Mouse (Mus musculus) MEL (cell line): ENCODE results near the gene Arhgap9. TPM values are rescaled to one million over a fixed set of nuclear protein-coding genes. Genes with fewer than 3 reads are reported as not detected.

Experiments
- DNase-seq: peaks from one replicate; pipeline ENCODE4 v3.0.0; 2011; ENCODE audit warnings: low read depth, low spot score
- H3K27ac ChIP-seq: 2 replicates; pipeline ENCODE4 v1.5.1; 2012; ENCODE audit warnings: low read depth, mild to moderate bottlenecking, control low read depth, low read length, moderate library complexity; ENCODE audit not compliant: control insufficient read depth
- H3K27me3 ChIP-seq, 2 experiments: fragments of 150-350 bp in 1 of 2; sonication (generic) in 1 of 2; 2 replicates each; pipeline ENCODE4 v1.6.1; 2012; ENCODE audit warnings: low read length in 2 of 2, mild to moderate bottlenecking in 2 of 2, improper control_type of control experiment in 1 of 2, moderate library complexity in 1 of 2; ENCODE audit not compliant: insufficient read depth in 2 of 2, control insufficient read depth in 1 of 2
- H3K36me3 ChIP-seq, 2 experiments: 2 replicates each; pipeline ENCODE4 v1.6.1; 2012 to 2014; ENCODE audit warnings: low read length in 2 of 2, improper control_type of control experiment in 1 of 2, inconsistent platforms in 1 of 2, mild to moderate bottlenecking in 1 of 2; ENCODE audit not compliant: insufficient read depth in 2 of 2, control insufficient read depth in 1 of 2
- H3K4me1 ChIP-seq, 2 experiments: fragments of 150-350 bp in 1 of 2; sonication (generic) in 1 of 2; 2 replicates each; pipeline ENCODE4 v1.6.1; 2012; ENCODE audit warnings: low read length in 2 of 2, improper control_type of control experiment in 1 of 2, mild to moderate bottlenecking in 1 of 2; ENCODE audit not compliant: insufficient read depth in 2 of 2, control insufficient read depth in 1 of 2
- H3K4me3 ChIP-seq, 2 experiments: fragments of 150-350 bp in 1 of 2; sonication (generic) in 1 of 2; 2 replicates each; pipeline ENCODE4 v1.5.1; 2012; ENCODE audit warnings: low read depth in 2 of 2, low read length in 2 of 2, mild to moderate bottlenecking in 2 of 2, moderate library complexity in 2 of 2, control low read depth in 1 of 2, improper control_type of control experiment in 1 of 2; ENCODE audit not compliant: control insufficient read depth in 1 of 2, insufficient read depth in 1 of 2
- H3K79me2 ChIP-seq: 2 replicates; pipeline ENCODE4 v1.6.1; 2012; ENCODE audit warnings: mild to moderate bottlenecking, low read length, moderate library complexity; ENCODE audit not compliant: control insufficient read depth, poor library complexity, insufficient read depth
- H3K9ac ChIP-seq: 2 replicates; pipeline ENCODE4 v1.6.1; 2012; ENCODE audit warnings: low read depth, mild to moderate bottlenecking, control low read depth, low read length, moderate library complexity; ENCODE audit not compliant: control insufficient read depth, poor library complexity, severe bottlenecking
- H3K9me3 ChIP-seq: fragments of 150-350 bp; sonication (generic); replicated peaks from 2 replicates; pipeline ENCODE4 v1.6.1; 2012; ENCODE audit warnings: mild to moderate bottlenecking, low read length, improper control_type of control experiment, moderate library complexity; ENCODE audit not compliant: insufficient read depth
- CHD1 ChIP-seq: IDR thresholded peaks from 2 replicates; pipeline ENCODE4 v1.6.1; 2012; ENCODE audit warnings: low read depth, mild to moderate bottlenecking, inconsistent platforms, low read length, improper control_type of control experiment
- CHD2 ChIP-seq: IDR thresholded peaks from 2 replicates; pipeline ENCODE4 v1.6.1; 2011; ENCODE audit warnings: low read length, improper control_type of control experiment
- CTCF ChIP-seq, 3 experiments: IDR thresholded peaks in 2 of 3; conservative IDR thresholded peaks in 1 of 3; 2 replicates each; pipeline ENCODE4 v1.5.1; 2011 to 2012; ENCODE audit warnings: low read length in 3 of 3, low read depth in 2 of 3, mild to moderate bottlenecking in 2 of 3, improper control_type of control experiment in 1 of 3, inconsistent platforms in 1 of 3, mixed read lengths in 1 of 3, moderate library complexity in 1 of 3; ENCODE audit not compliant: control insufficient read depth in 1 of 3, insufficient read depth in 1 of 3, poor library complexity in 1 of 3, severe bottlenecking in 1 of 3
- E2F4 ChIP-seq: IDR thresholded peaks from 2 replicates; pipeline ENCODE4 v1.6.1; 2011; ENCODE audit warnings: low read depth, low read length, improper control_type of control experiment, borderline replicate concordance
- ELF1 ChIP-seq: IDR thresholded peaks from 2 replicates; pipeline ENCODE4 v1.6.1; 2014; ENCODE audit warnings: low read depth, mild to moderate bottlenecking, inconsistent platforms, low read length, improper control_type of control experiment, moderate library complexity
- EP300 ChIP-seq, 2 experiments: IDR thresholded peaks; 2 replicates each; pipeline ENCODE4 v1.6.1; 2011; ENCODE audit warnings: improper control_type of control experiment in 2 of 2, low read length in 2 of 2, low read depth in 1 of 2, mild to moderate bottlenecking in 1 of 2
- ETS1 ChIP-seq: IDR thresholded peaks from 2 replicates; pipeline ENCODE4 v1.6.1; 2012; ENCODE audit warnings: low read depth, mild to moderate bottlenecking, inconsistent platforms, low read length, improper control_type of control experiment, moderate library complexity
- GABPA ChIP-seq: IDR thresholded peaks from 2 replicates; pipeline ENCODE4 v1.6.1; 2012; ENCODE audit warnings: low read depth, mild to moderate bottlenecking, inconsistent platforms, low read length, improper control_type of control experiment, moderate library complexity
- GATA1 ChIP-seq: IDR thresholded peaks from 2 replicates; pipeline ENCODE4 v1.6.1; 2011; ENCODE audit warnings: low read depth, low read length, improper control_type of control experiment
- HCFC1 ChIP-seq: IDR thresholded peaks from 2 replicates; pipeline ENCODE4 v1.6.1; 2012; ENCODE audit warnings: low read depth, mild to moderate bottlenecking, inconsistent platforms, low read length, improper control_type of control experiment, moderate library complexity
- JUND ChIP-seq: IDR thresholded peaks from 2 replicates; pipeline ENCODE4 v1.6.1; 2011; ENCODE audit warnings: low read depth, mild to moderate bottlenecking, improper control_type of control experiment, low read length
- KAT2A ChIP-seq: conservative IDR thresholded peaks from 2 replicates; pipeline ENCODE4 v1.6.1; 2012; ENCODE audit warnings: low read depth, low read length, improper control_type of control experiment, inconsistent platforms
- MAFK ChIP-seq: IDR thresholded peaks from 2 replicates; pipeline ENCODE4 v1.6.1; 2011; ENCODE audit warnings: low read depth, mild to moderate bottlenecking, low read length, improper control_type of control experiment, borderline replicate concordance
- MAX ChIP-seq: IDR thresholded peaks from 2 replicates; pipeline ENCODE4 v1.6.1; 2011; ENCODE audit warnings: low read length, improper control_type of control experiment
- MAZ ChIP-seq: IDR thresholded peaks from 2 replicates; pipeline ENCODE4 v1.6.1; 2012; ENCODE audit warnings: low read depth, mild to moderate bottlenecking, inconsistent platforms, low read length, improper control_type of control experiment
- MEF2A ChIP-seq: IDR thresholded peaks from 2 replicates; pipeline ENCODE4 v1.6.1; 2014; ENCODE audit warnings: low read depth, mild to moderate bottlenecking, inconsistent platforms, low read length, improper control_type of control experiment; ENCODE audit not compliant: poor library complexity, insufficient replicate concordance, severe bottlenecking; ENCODE audit errors: extremely low read depth
- MXI1 ChIP-seq: IDR thresholded peaks from 2 replicates; pipeline ENCODE4 v1.6.1; 2011; ENCODE audit warnings: mild to moderate bottlenecking, low read depth, low read length, improper control_type of control experiment
- MYB ChIP-seq: IDR thresholded peaks from 2 replicates; pipeline ENCODE4 v1.6.1; 2011; ENCODE audit warnings: mild to moderate bottlenecking, low read depth, low read length, improper control_type of control experiment
- MYC ChIP-seq: IDR thresholded peaks from 2 replicates; pipeline ENCODE4 v1.6.1; 2011; ENCODE audit warnings: low read depth, mild to moderate bottlenecking, low read length, improper control_type of control experiment, moderate library complexity
- NELFE ChIP-seq: IDR thresholded peaks from 2 replicates; pipeline ENCODE4 v1.6.1; 2011; ENCODE audit warnings: low read depth, low read length, improper control_type of control experiment
- NRF1 ChIP-seq: IDR thresholded peaks from 2 replicates; pipeline ENCODE4 v1.6.1; 2014; ENCODE audit warnings: low read depth, mild to moderate bottlenecking, inconsistent platforms, low read length, improper control_type of control experiment, moderate library complexity; ENCODE audit not compliant: poor library complexity, insufficient read depth, severe bottlenecking
- POLR2A ChIP-seq, 2 experiments: IDR thresholded peaks; 2 replicates each; pipeline ENCODE4 v1.6.1; 2011 to 2012; ENCODE audit warnings: low read length in 2 of 2, mild to moderate bottlenecking in 2 of 2, control low read depth in 1 of 2, improper control_type of control experiment in 1 of 2, low read depth in 1 of 2, moderate library complexity in 1 of 2; ENCODE audit not compliant: control insufficient read depth in 1 of 2, insufficient read depth in 1 of 2, poor library complexity in 1 of 2
- POLR2AphosphoS2 ChIP-seq: IDR thresholded peaks from 2 replicates; pipeline ENCODE4 v1.6.1; 2011; ENCODE audit warnings: low read length, improper control_type of control experiment
- POLR2AphosphoS5 ChIP-seq: IDR thresholded peaks from 2 replicates; pipeline ENCODE4 v1.6.1; 2012; ENCODE audit warnings: low read depth, borderline replicate concordance, mild to moderate bottlenecking, inconsistent platforms, low read length, moderate library complexity, mixed read lengths
- RAD21 ChIP-seq: IDR thresholded peaks from 2 replicates; pipeline ENCODE4 v1.6.1; 2011; ENCODE audit warnings: mild to moderate bottlenecking, low read depth, low read length, improper control_type of control experiment
- RCOR1 ChIP-seq: IDR thresholded peaks from 2 replicates; pipeline ENCODE4 v1.6.1; 2012; ENCODE audit warnings: low read depth, mild to moderate bottlenecking, inconsistent platforms, low read length, improper control_type of control experiment
- SIN3A ChIP-seq: IDR thresholded peaks from 2 replicates; pipeline ENCODE4 v1.6.1; 2012; ENCODE audit warnings: low read length, improper control_type of control experiment, inconsistent platforms
- SMC3 ChIP-seq: IDR thresholded peaks from 2 replicates; pipeline ENCODE4 v1.6.1; 2011; ENCODE audit warnings: low read depth, low read length, improper control_type of control experiment
- TAL1 ChIP-seq: IDR thresholded peaks from 2 replicates; pipeline ENCODE4 v1.6.1; 2012; ENCODE audit warnings: mild to moderate bottlenecking, inconsistent platforms, low read length, moderate library complexity, mixed read lengths
- TBP ChIP-seq: IDR thresholded peaks from 2 replicates; pipeline ENCODE4 v1.8.0; 2011; ENCODE audit warnings: low read depth, low read length, improper control_type of control experiment
- TCF12 ChIP-seq: IDR thresholded peaks from 2 replicates; pipeline ENCODE4 v1.6.1; 2014; ENCODE audit warnings: low read depth, mild to moderate bottlenecking, inconsistent platforms, low read length, improper control_type of control experiment, moderate library complexity
- UBTF ChIP-seq: IDR thresholded peaks from 2 replicates; pipeline ENCODE4 v1.6.1; 2012; ENCODE audit warnings: low read depth, mild to moderate bottlenecking, inconsistent platforms, low read length, improper control_type of control experiment, moderate library complexity, borderline replicate concordance; ENCODE audit not compliant: insufficient read depth
- USF1 ChIP-seq: IDR thresholded peaks from 2 replicates; pipeline ENCODE4 v1.6.1; 2014; ENCODE audit warnings: low read depth, mild to moderate bottlenecking, inconsistent platforms, low read length, improper control_type of control experiment, moderate library complexity
- USF2 ChIP-seq, 2 experiments: IDR thresholded peaks; 2 replicates each; pipeline ENCODE4 v1.6.1; 2011 to 2012; ENCODE audit warnings: improper control_type of control experiment in 2 of 2, low read length in 2 of 2, borderline replicate concordance in 1 of 2, inconsistent platforms in 1 of 2, low read depth in 1 of 2, mild to moderate bottlenecking in 1 of 2; ENCODE audit not compliant: insufficient read depth in 1 of 2
- ZC3H11A ChIP-seq: IDR thresholded peaks from 2 replicates; pipeline ENCODE4 v1.6.1; 2012; ENCODE audit warnings: low read depth, mild to moderate bottlenecking, inconsistent platforms, low read length, improper control_type of control experiment
- ZKSCAN1 ChIP-seq: IDR thresholded peaks from 2 replicates; pipeline ENCODE4 v1.6.1; 2012; ENCODE audit warnings: low read depth, mild to moderate bottlenecking, inconsistent platforms, low read length, improper control_type of control experiment, moderate library complexity
- ZMIZ1 ChIP-seq: IDR thresholded peaks from 2 replicates; pipeline ENCODE4 v1.6.1; 2012; ENCODE audit warnings: low read depth, mild to moderate bottlenecking, inconsistent platforms, low read length, improper control_type of control experiment, moderate library complexity
- polyA plus RNA-seq, 2 experiments: library from polyadenylated mRNA; stranded (reverse) in 1 of 2; unstranded in 1 of 2; fragments of >175 nt in 1 of 2; fragments of >200 nt in 1 of 2; gene quantifications; 2 replicates each; pipeline versions ENCODE4 v1.2.1 to v1.2.4; 2012; ENCODE audit warnings: low replicate concordance in 2 of 2, low read depth in 1 of 2; ENCODE audit not compliant: insufficient read length in 2 of 2, insufficient read depth in 1 of 2, missing spikeins in 1 of 2
- total RNA-seq: library from RNA; depleted of rRNA; stranded (reverse); fragments of 300-350 nt; gene quantifications from 2 replicates; pipeline ENCODE4 v1.2.3, GENCODE M21; 2012

Arhgap9 gene
- total and polyA plus RNA-seq, 3 experiments, result 24.4 to 41.1 TPM; not detected in 1

GRCm38 (mm10) chr10:127317277-127317676, 4.5 kb upstream of the Arhgap9 start:
- H3K4me1 ChIP-seq, result peaks cover 9 to 26% of the 10 kb centered on the region in 2 experiments
- H3K9me3 ChIP-seq, result no peaks in the 10 kb centered on the region
- H3K27ac ChIP-seq, result peak overlapping the region; percentile 94
- H3K27me3 ChIP-seq, result no peaks in the 10 kb centered on the region
- DNase-seq, result peak; percentile 77
- H3K9ac ChIP-seq, result peak overlapping the region; percentile 57; the same call in 1 of the 2 replicates
- H3K36me3 ChIP-seq, result peaks cover 0 to 18% of the 10 kb centered on the region in 2 experiments; a peak in 2 of 4 replicates
- no peak overlapping the region for H3K4me3 ChIP-seq
- H3K79me2 ChIP-seq, result no peaks in the 10 kb centered on the region
- TF ChIP-seq MYC, result peak; percentile 98
- no peak for TF ChIP-seq JUND
- no peak for TF ChIP-seq POLR2AphosphoS2
- peak; percentile 90 for TF ChIP-seq ETS1
- TF ChIP-seq E2F4, result no peak
- TF ChIP-seq NRF1, result no peak
- TF ChIP-seq POLR2AphosphoS5, result no peak
- TF ChIP-seq GATA1, result peak; percentile 93
- 0 out of 2 replicates have a peak, but pooled peaks have one; percentile 38 for TF ChIP-seq TBP
- peak; percentile 44; the same call in 1 of the 2 replicates for TF ChIP-seq MAZ
- no peak for TF ChIP-seq RAD21
- TF ChIP-seq MXI1, result peak; percentile 95
- TF ChIP-seq ZKSCAN1, result no peak
- TF ChIP-seq UBTF, result no peak
- TF ChIP-seq POLR2A (IDR thresholded peaks at IDR 0.05; ENCODE audit: control insufficient read depth in 1 of 2, insufficient read depth in 1 of 2, low read depth in 1 of 2, low read length in 2 of 2, poor library complexity in 1 of 2), result 0 out of 4 replicates have a peak, but pooled peaks of 1 of the 2 experiments have one; percentile 24
- TF ChIP-seq HCFC1, result no peak
- TF ChIP-seq SMC3, result no peak
- peak; percentile 75 to 84; a peak in 3 of 4 replicates for TF ChIP-seq EP300 (IDR thresholded peaks at IDR 0.05; ENCODE audit: low read depth in 1 of 2, low read length in 2 of 2)
- no peak for TF ChIP-seq TAL1
- TF ChIP-seq MYB, result 0 out of 2 replicates have a peak, but pooled peaks have one; percentile 30
- no peak for TF ChIP-seq MAFK
- TF ChIP-seq CHD1, result no peak
- peak; percentile 70 for TF ChIP-seq TCF12
- TF ChIP-seq ELF1, result no peak
- peak; percentile 89 for TF ChIP-seq SIN3A
- no peak for TF ChIP-seq CTCF (IDR thresholded peaks at IDR 0.05 in 2 of 3, conservative IDR thresholded peaks at IDR 0.05 in 1 of 3; ENCODE audit: control insufficient read depth in 1 of 3, insufficient read depth in 1 of 3, low read depth in 2 of 3, low read length in 3 of 3, poor library complexity in 1 of 3, severe bottlenecking in 1 of 3)
- no peak for TF ChIP-seq CHD2
- TF ChIP-seq MAX, result peak; percentile 98
- no peak for TF ChIP-seq GABPA
- TF ChIP-seq NELFE, result peak; percentile 27; the same call in 1 of the 2 replicates
- TF ChIP-seq USF1, result peak; percentile 94
- no peak for TF ChIP-seq ZC3H11A
- peak; percentile 58; the same call in 1 of the 2 replicates for TF ChIP-seq RCOR1
- TF ChIP-seq USF2 (IDR thresholded peaks at IDR 0.05; ENCODE audit: borderline replicate concordance in 1 of 2, insufficient read depth in 1 of 2, low read depth in 1 of 2, low read length in 2 of 2), result peak in 1 of 2 experiments; percentile 67; a peak in 1 of 4 replicates
- TF ChIP-seq ZMIZ1, result no peak
- no peak for TF ChIP-seq KAT2A
- no peak for TF ChIP-seq MEF2A
